Mouse (Mus musculus) liver, postnatal 0 days (tissue): Measurements from ENCODE around the gene Cabp4. TPM values are rescaled to one million over a fixed set of nuclear protein-coding genes. Genes with fewer than 3 reads are reported as not detected.
"Not testable (repeated sequence)": the region's sequence is repeated elsewhere in the genome, so short reads cannot be mapped to it uniquely, and the experiment has no call there.

Experiments
- ATAC-seq: fragments of 200-750 bp; cut with Nextera tagmentation; 2 replicates; pipeline ENCODE4 v1.8.0; 2017; ENCODE audit warnings: mild to moderate bottlenecking, moderate library complexity
- DNase-seq: peaks from one replicate; pipeline ENCODE4 v3.0.0-alpha.2; 2016
- H3K27ac ChIP-seq: fragments of 300-500 bp; sonication (generic); 2 replicates; pipeline ENCODE4 v1.5.1; 2014; ENCODE audit warnings: antibody characterized with exemption, moderate library complexity, mild to moderate bottlenecking, low read depth
- H3K27me3 ChIP-seq: fragments of 300-500 bp; sonication (generic); 2 replicates; pipeline ENCODE4 v1.6.1; 2014; ENCODE audit warnings: low read length, control low read depth, mixed read lengths; ENCODE audit not compliant: insufficient read depth
- H3K36me3 ChIP-seq: fragments of 300-500 bp; sonication (generic); replicated peaks from 2 replicates; pipeline ENCODE4 v1.6.1; 2014; ENCODE audit warnings: mild to moderate bottlenecking, control low read depth, low read length, moderate library complexity, mixed read lengths; ENCODE audit not compliant: insufficient read depth
- H3K4me1 ChIP-seq: fragments of 300-500 bp; sonication (generic); 2 replicates; pipeline ENCODE4 v1.6.1; 2014; ENCODE audit warnings: antibody characterized with exemption, mild to moderate bottlenecking, control low read depth; ENCODE audit not compliant: insufficient read depth
- H3K4me2 ChIP-seq: fragments of 300-500 bp; sonication (generic); 2 replicates; pipeline ENCODE4 v1.6.1; 2014; ENCODE audit warnings: low read depth, mild to moderate bottlenecking, low read length, moderate library complexity, mixed read lengths
- H3K4me3 ChIP-seq: fragments of 300-500 bp; sonication (generic); 2 replicates; pipeline ENCODE4 v1.5.1; 2014; ENCODE audit warnings: low read depth, low read length
- H3K9ac ChIP-seq: fragments of 300-500 bp; sonication (generic); replicated peaks from 2 replicates; pipeline ENCODE4 v1.6.1; 2014; ENCODE audit warnings: mild to moderate bottlenecking, moderate library complexity
- H3K9me3 ChIP-seq: fragments of 300-500 bp; sonication (generic); 2 replicates; pipeline ENCODE4 v1.6.1; 2016; ENCODE audit warnings: mild to moderate bottlenecking, control low read depth, low read length, mixed read lengths
- CTCF ChIP-seq: sonication (generic); IDR thresholded peaks from 2 replicates; pipeline ENCODE4 v1.5.1; 2016; ENCODE audit warnings: antibody characterized with exemption, low read depth
- EP300 ChIP-seq: IDR thresholded peaks from 2 replicates; pipeline ENCODE4 v1.6.1; 2016; ENCODE audit warnings: antibody characterized with exemption, low read depth, mild to moderate bottlenecking
- WGBS: fragments of 180-500 bp; shearing (Covaris S2); extraction: QIAGEN DNeasy Blood & Tissue Kit; methylation state at CpG from one replicate; pipeline ENCODE4 v1.1.7; 2014; ENCODE audit not compliant: insufficient replicate concordance; 5-methylcytosine and 5-hydroxymethylcytosine counted together
- polyA plus RNA-seq: library from polyadenylated mRNA; unstranded; fragments of >200 nt; fragmentation: Nextera tagmentation; extraction: Ambion mirVana; gene quantifications from 2 replicates; pipeline ENCODE4 v1.2.1, GENCODE M21; 2015

Cabp4 gene
- polyA plus RNA-seq, 1 experiment from 2014 or later = 0.11 TPM

- Histone ChIP-seq H3K27me3 (no peaks in the 10 kb centered on the region), H3K4me2 (peak overlapping the region; percentile 35), H3K4me3 (no peak overlapping the region), H3K36me3 (peaks cover 12% of the 10 kb centered on the region), H3K27ac (peak overlapping the region; percentile 78), H3K9me3 (no peaks in the 10 kb centered on the region), H3K9ac (peak overlapping the region; percentile 35; the same call in 1 of the 2 replicates), H3K4me1 (peaks cover 55% of the 10 kb centered on the region)
- no peak for ATAC-seq
- TF ChIP-seq CTCF = peak; percentile 40; the same call in 1 of the 2 replicates
- no peak for TF ChIP-seq EP300
- DNase-seq = no peak
- 45% methylated on average over 7 of the region's 7 CpGs for WGBS
Observed at GRCm38 (mm10) chr19:4122411-4123370, 21.1 kb downstream of the Cabp4 start.

GRCm38 (mm10) chr19:4121896-4122295 is 21.9 kb downstream of the Cabp4 start:
- peak overlapping the region; percentile 78 for H3K27ac ChIP-seq
- WGBS = 36% methylated on average over 6 of the region's 6 CpGs
- H3K4me3 ChIP-seq, H3K27me3 ChIP-seq, DNase-seq, ATAC-seq, H3K9ac ChIP-seq, H3K9me3 ChIP-seq: not testable (repeated sequence)
- peaks cover 47% of the 10 kb centered on the region for H3K4me1 ChIP-seq
- peak overlapping the region; percentile 47 for H3K4me2 ChIP-seq
- H3K36me3 ChIP-seq = peaks cover 15% of the 10 kb centered on the region

- TF ChIP-seq EP300 = peak; percentile 57; the same call in 1 of the 2 replicates
- no peak for TF ChIP-seq CTCF
- ATAC-seq = peak; percentile 73
- Histone ChIP-seq H3K9ac (0 out of 2 replicates have a peak overlapping the region, but pooled peaks have one; percentile 1), H3K9me3 (no peaks in the 10 kb centered on the region), H3K4me2 (peak overlapping the region; percentile 64), H3K27ac (peak overlapping the region; percentile 78), H3K27me3 (no peaks in the 10 kb centered on the region), H3K4me3 (peak overlapping the region; percentile 31), H3K4me1 (peaks cover 41% of the 10 kb centered on the region), H3K36me3 (peaks cover 20% of the 10 kb centered on the region)
- WGBS = 3% methylated on average over 38 of the region's 38 CpGs
- DNase-seq = peak; percentile 97
Observed at GRCm38 (mm10) chr19:4121097-4121805, 22.6 kb downstream of the Cabp4 start.

- no peak for ATAC-seq
- WGBS = 86% methylated on average over 2 of the region's 2 CpGs
- no peak for TF ChIP-seq CTCF
- TF ChIP-seq EP300 = no peak
- H3K4me3 ChIP-seq = peak overlapping the region; percentile 31; the same call in 1 of the 2 replicates
- peaks cover 41% of the 10 kb centered on the region for H3K4me1 ChIP-seq
- no peaks in the 10 kb centered on the region for H3K9me3 ChIP-seq
- peak overlapping the region; percentile 64 for H3K4me2 ChIP-seq
- no peak overlapping the region for H3K27ac ChIP-seq
- H3K9ac ChIP-seq = no peak overlapping the region
- H3K27me3 ChIP-seq = no peaks in the 10 kb centered on the region
- DNase-seq = no peak
- H3K36me3 ChIP-seq = peaks cover 28% of the 10 kb centered on the region
Observed at GRCm38 (mm10) chr19:4120496-4120895, 23.3 kb downstream of the Cabp4 start.

- Histone ChIP-seq H3K4me1 (peaks cover 38% of the 10 kb centered on the region), H3K4me2 (peak overlapping the region; percentile 64; the same call in 1 of the 2 replicates), H3K27ac (no peak overlapping the region), H3K9me3 (no peaks in the 10 kb centered on the region), H3K36me3 (peaks cover 34% of the 10 kb centered on the region), H3K4me3 (no peak overlapping the region), H3K9ac (no peak overlapping the region), H3K27me3 (no peaks in the 10 kb centered on the region)
- TF ChIP-seq EP300 (no peak), CTCF (no peak)
- WGBS = 64% methylated on average over 6 of the region's 6 CpGs
- DNase-seq = no peak
- ATAC-seq = no peak
Observed at GRCm38 (mm10) chr19:4119716-4120487, 23.9 kb downstream of the Cabp4 start.
